Mouse (Mus musculus): ENCODE results near the gene Tnni3k. TPM values are rescaled to one million over a fixed set of nuclear protein-coding genes. Genes with fewer than 3 reads are reported as not detected.

Tnni3k gene
- polyA plus RNA-seq, 1 experiment from 2014 or later = 0.05 TPM

- 18% methylated on average over 1 of the region's 1 CpGs for WGBS
- Histone ChIP-seq H3K4me2 (no peak overlapping the region), H3K9me3 (no peaks in the 10 kb centered on the region), H3K27me3 (no peaks in the 10 kb centered on the region), H3K27ac (no peak overlapping the region), H3K9ac (no peak overlapping the region), H3K4me1 (no peaks in the 10 kb centered on the region), H3K4me3 (no peak overlapping the region), H3K36me3 (no peaks in the 10 kb centered on the region)
- no peak for ATAC-seq (ENCODE audit: insufficient number of reproducible peaks, low FRiP score, low TSS enrichment, low read depth)
Observed at GRCm38 (mm10) chr3:155039012-155039836, 16.0 kb downstream of the Tnni3k start.

GRCm38 (mm10) chr3:155034323-155034722, 20.9 kb downstream of the Tnni3k start:
- no peaks in the 10 kb centered on the region for H3K36me3 ChIP-seq
- no peaks in the 10 kb centered on the region for H3K27me3 ChIP-seq
- no peak overlapping the region for H3K4me3 ChIP-seq
- no peaks in the 10 kb centered on the region for H3K4me1 ChIP-seq
- H3K4me2 ChIP-seq = no peak overlapping the region
- ATAC-seq (ENCODE audit: insufficient number of reproducible peaks, low FRiP score, low TSS enrichment, low read depth) = no peak
- 76% methylated on average over 7 of the region's 7 CpGs for WGBS
- H3K27ac ChIP-seq = no peak overlapping the region
- no peak overlapping the region for H3K9ac ChIP-seq
- no peaks in the 10 kb centered on the region for H3K9me3 ChIP-seq

GRCm38 (mm10) chr3:155030200-155030599, 25.0 kb downstream of the Tnni3k start:
- 78% methylated on average over 9 of the region's 9 CpGs for WGBS
- no peaks in the 10 kb centered on the region for H3K27me3 ChIP-seq
- H3K27ac ChIP-seq = no peak overlapping the region
- H3K9ac ChIP-seq = no peak overlapping the region
- no peaks in the 10 kb centered on the region for H3K4me1 ChIP-seq
- H3K9me3 ChIP-seq = no peaks in the 10 kb centered on the region
- H3K36me3 ChIP-seq = no peaks in the 10 kb centered on the region
- ATAC-seq (ENCODE audit: insufficient number of reproducible peaks, low FRiP score, low TSS enrichment, low read depth) = no peak
- no peak overlapping the region for H3K4me2 ChIP-seq
- no peak overlapping the region for H3K4me3 ChIP-seq

GRCm38 (mm10) chr3:155002781-155003180, 52.4 kb downstream of the Tnni3k start:
- Histone ChIP-seq H3K9ac (no peak overlapping the region), H3K36me3 (no peaks in the 10 kb centered on the region), H3K4me3 (no peak overlapping the region), H3K4me2 (no peak overlapping the region), H3K27me3 (no peaks in the 10 kb centered on the region), H3K9me3 (no peaks in the 10 kb centered on the region), H3K4me1 (no peaks in the 10 kb centered on the region), H3K27ac (no peak overlapping the region)
- no peak for ATAC-seq (ENCODE audit: insufficient number of reproducible peaks, low FRiP score, low TSS enrichment, low read depth)
- WGBS = 63% methylated on average over 4 of the region's 4 CpGs

- Histone ChIP-seq H3K27ac (no peak overlapping the region), H3K4me3 (no peak overlapping the region), H3K4me2 (no peak overlapping the region), H3K4me1 (no peaks in the 10 kb centered on the region), H3K36me3 (no peaks in the 10 kb centered on the region), H3K9ac (no peak overlapping the region), H3K27me3 (no peaks in the 10 kb centered on the region), H3K9me3 (no peaks in the 10 kb centered on the region)
- ATAC-seq (ENCODE audit: insufficient number of reproducible peaks, low FRiP score, low TSS enrichment, low read depth) = no peak
Observed at GRCm38 (mm10) chr3:155001056-155001455, 54.2 kb downstream of the Tnni3k start.

GRCm38 (mm10) chr3:154992678-154993077, 62.5 kb downstream of the Tnni3k start:
- ATAC-seq (ENCODE audit: insufficient number of reproducible peaks, low FRiP score, low TSS enrichment, low read depth) = no peak
- Histone ChIP-seq H3K9me3 (no peaks in the 10 kb centered on the region), H3K9ac (no peak overlapping the region), H3K36me3 (no peaks in the 10 kb centered on the region), H3K27ac (no peak overlapping the region), H3K4me3 (no peak overlapping the region), H3K4me1 (no peaks in the 10 kb centered on the region), H3K27me3 (no peaks in the 10 kb centered on the region), H3K4me2 (no peak overlapping the region)

- no peaks in the 10 kb centered on the region for H3K9me3 ChIP-seq
- no peaks in the 10 kb centered on the region for H3K27me3 ChIP-seq
- ATAC-seq (ENCODE audit: insufficient number of reproducible peaks, low FRiP score, low TSS enrichment, low read depth) = no peak
- H3K4me3 ChIP-seq = no peak overlapping the region
- no peaks in the 10 kb centered on the region for H3K4me1 ChIP-seq
- no peak overlapping the region for H3K4me2 ChIP-seq
- H3K36me3 ChIP-seq = no peaks in the 10 kb centered on the region
- no peak overlapping the region for H3K9ac ChIP-seq
- no peak overlapping the region for H3K27ac ChIP-seq
- 85% methylated on average over 7 of the region's 7 CpGs for WGBS
Observed at GRCm38 (mm10) chr3:154979101-154979500, 76.1 kb downstream of the Tnni3k start.

GRCm38 (mm10) chr3:154971626-154972025, 83.6 kb downstream of the Tnni3k start:
- Histone ChIP-seq H3K4me1 (no peaks in the 10 kb centered on the region), H3K36me3 (no peaks in the 10 kb centered on the region), H3K4me2 (no peak overlapping the region), H3K9ac (no peak overlapping the region), H3K27me3 (no peaks in the 10 kb centered on the region), H3K9me3 (no peaks in the 10 kb centered on the region), H3K27ac (no peak overlapping the region), H3K4me3 (no peak overlapping the region)
- ATAC-seq (ENCODE audit: insufficient number of reproducible peaks, low FRiP score, low TSS enrichment, low read depth) = no peak
- 74% methylated on average over 1 of the region's 1 CpGs for WGBS

GRCm38 (mm10) chr3:154970981-154971380, 84.2 kb downstream of the Tnni3k start:
- no peaks in the 10 kb centered on the region for H3K9me3 ChIP-seq
- H3K36me3 ChIP-seq = no peaks in the 10 kb centered on the region
- no peak for ATAC-seq (ENCODE audit: insufficient number of reproducible peaks, low FRiP score, low TSS enrichment, low read depth)
- H3K27me3 ChIP-seq = no peaks in the 10 kb centered on the region
- no peak overlapping the region for H3K4me3 ChIP-seq
- H3K4me1 ChIP-seq = no peaks in the 10 kb centered on the region
- 58% methylated on average over 2 of the region's 2 CpGs for WGBS
- H3K9ac ChIP-seq = no peak overlapping the region
- no peak overlapping the region for H3K27ac ChIP-seq
- no peak overlapping the region for H3K4me2 ChIP-seq

- Histone ChIP-seq H3K27ac (no peak overlapping the region), H3K4me2 (no peak overlapping the region), H3K27me3 (no peaks in the 10 kb centered on the region), H3K4me3 (no peak overlapping the region), H3K36me3 (no peaks in the 10 kb centered on the region), H3K4me1 (no peaks in the 10 kb centered on the region), H3K9me3 (no peaks in the 10 kb centered on the region), H3K9ac (no peak overlapping the region)
- 61% methylated on average over 3 of the region's 3 CpGs for WGBS
- no peak for ATAC-seq (ENCODE audit: insufficient number of reproducible peaks, low FRiP score, low TSS enrichment, low read depth)
Observed at GRCm38 (mm10) chr3:154961284-154961683, 93.9 kb downstream of the Tnni3k start.

- Histone ChIP-seq H3K27ac (no peak overlapping the region), H3K9me3 (no peaks in the 10 kb centered on the region), H3K9ac (no peak overlapping the region), H3K27me3 (no peaks in the 10 kb centered on the region), H3K36me3 (no peaks in the 10 kb centered on the region), H3K4me2 (no peak overlapping the region), H3K4me1 (no peaks in the 10 kb centered on the region), H3K4me3 (no peak overlapping the region)
- WGBS = 80% methylated on average over 2 of the region's 2 CpGs
- no peak for ATAC-seq (ENCODE audit: insufficient number of reproducible peaks, low FRiP score, low TSS enrichment, low read depth)
Observed at GRCm38 (mm10) chr3:154953088-154953487, 102.1 kb downstream of the Tnni3k start.

GRCm38 (mm10) chr3:154949551-154949950, 105.7 kb downstream of the Tnni3k start:
- ATAC-seq (ENCODE audit: insufficient number of reproducible peaks, low FRiP score, low TSS enrichment, low read depth) = no peak
- H3K27ac ChIP-seq = no peak overlapping the region
- H3K4me1 ChIP-seq = no peaks in the 10 kb centered on the region
- no peak overlapping the region for H3K9ac ChIP-seq
- no peaks in the 10 kb centered on the region for H3K9me3 ChIP-seq
- H3K4me3 ChIP-seq = no peak overlapping the region
- 57% methylated on average over 2 of the region's 2 CpGs for WGBS
- no peaks in the 10 kb centered on the region for H3K36me3 ChIP-seq
- no peaks in the 10 kb centered on the region for H3K27me3 ChIP-seq
- no peak overlapping the region for H3K4me2 ChIP-seq

GRCm38 (mm10) chr3:154945688-154946161, 109.5 kb downstream of the Tnni3k start:
- no peaks in the 10 kb centered on the region for H3K36me3 ChIP-seq
- no peaks in the 10 kb centered on the region for H3K9me3 ChIP-seq
- H3K4me3 ChIP-seq = no peak overlapping the region
- WGBS = 68% methylated on average over 6 of the region's 6 CpGs
- H3K27ac ChIP-seq = no peak overlapping the region
- ATAC-seq (ENCODE audit: insufficient number of reproducible peaks, low FRiP score, low TSS enrichment, low read depth) = no peak
- no peak overlapping the region for H3K4me2 ChIP-seq
- H3K9ac ChIP-seq = no peak overlapping the region
- H3K27me3 ChIP-seq = no peaks in the 10 kb centered on the region
- no peaks in the 10 kb centered on the region for H3K4me1 ChIP-seq

Measured in limb, embryonic 15.5 days (tissue).